ENCODE assay signal across 1 mouse cellular context in genomic region chr11:117833509-117833908, GRCm38 (mm10).
TF ChIP-seq lines count a peak whose summit lies in the region.

No protein-coding gene starts in this region.

TF ChIP-seq in CH12.LX, 34 proteins besides CTCF, POLR2A, EP300 and RAD21:
- peak; percentile 67 for TF ChIP-seq ZNF384 (IDR thresholded peaks at IDR 0.05; ENCODE audit: low read depth, low read length)
TF ChIP-seq in CH12.LX: peak in this region for 1; not testable (repeated sequence) for 33.
